Comparison of ENCODE assay signal across 8 mouse cellular contexts in the genomic region with DNA sequence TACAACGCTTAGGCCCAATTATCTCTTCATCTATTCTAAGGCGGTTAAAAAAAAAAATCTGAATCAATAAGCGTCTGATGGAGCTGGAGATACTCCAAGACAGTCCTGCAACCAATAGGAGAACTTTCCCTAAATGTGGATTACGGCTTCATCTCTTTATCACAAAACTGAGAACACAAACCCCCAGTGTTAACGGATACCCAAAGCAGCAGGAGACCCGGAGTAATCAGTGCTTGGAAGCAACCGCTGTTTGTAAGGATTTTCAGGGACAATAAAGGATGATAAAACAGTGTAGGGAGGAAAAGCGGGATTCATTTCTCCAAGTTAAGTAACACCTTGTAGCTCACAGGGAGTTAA. TPM values are rescaled to one million over a fixed set of nuclear protein-coding genes. Genes with fewer than 3 reads are reported as not detected.
A peak's percentile ranks its signal among the peaks of the same experiment; 100 is the strongest.
DNase-seq lines count a peak whose midpoint lies in the region; ATAC-seq lines count a peak whose summit lies in the region.

No protein-coding gene starts in this region.

- H3K27me3 ChIP-seq in erythroblast, embryonic 14.5 days (ENCODE audit: control insufficient read depth), result peaks cover 61% of the 10 kb centered on the region
- H3K27me3 ChIP-seq in neural tube, embryonic 11.5 days (ENCODE audit: control insufficient read depth, insufficient read depth, low read length), result no peaks in the 10 kb centered on the region
- 0 out of 2 replicates have a peak, but pooled peaks cover 10% of the 10 kb centered on the region for H3K27me3 ChIP-seq in intestine, embryonic 15.5 days (replicated peaks)
- H3K27me3 ChIP-seq in neural tube, embryonic 15.5 days (replicated peaks), result no peaks in the 10 kb centered on the region

- H3K36me3 ChIP-seq in erythroblast, embryonic 14.5 days (ENCODE audit: control insufficient read depth), result no peaks in the 10 kb centered on the region
- H3K36me3 ChIP-seq in neural tube, embryonic 11.5 days (ENCODE audit: control insufficient read depth, insufficient read depth, low read length), result no peaks in the 10 kb centered on the region
- H3K36me3 ChIP-seq in intestine, embryonic 15.5 days, result no peaks in the 10 kb centered on the region
- no peaks in the 10 kb centered on the region for H3K36me3 ChIP-seq in neural tube, embryonic 15.5 days

- peak overlapping the region; percentile 63 for H3K4me3 ChIP-seq in erythroblast, embryonic 14.5 days (replicated peaks)
- H3K4me3 ChIP-seq in neural tube, embryonic 11.5 days (ENCODE audit: low read depth, low read length), result peak overlapping the region; percentile 69
- peak overlapping the region; percentile 87 for H3K4me3 ChIP-seq in intestine, embryonic 15.5 days (replicated peaks)
- peak overlapping the region; percentile 92 for H3K4me3 ChIP-seq in neural tube, embryonic 15.5 days (replicated peaks)

- H3K9me3 ChIP-seq in erythroblast, embryonic 14.5 days (ENCODE audit: control insufficient read depth, low read length), result no peaks in the 10 kb centered on the region
- H3K9me3 ChIP-seq in neural tube, embryonic 11.5 days (ENCODE audit: control insufficient read depth, low read length), result no peaks in the 10 kb centered on the region
- H3K9me3 ChIP-seq in intestine, embryonic 15.5 days, result no peaks in the 10 kb centered on the region
- H3K9me3 ChIP-seq in neural tube, embryonic 15.5 days (replicated peaks), result no peaks in the 10 kb centered on the region

- peak overlapping the region; percentile 90 for H3K9ac ChIP-seq in neural tube, embryonic 11.5 days (ENCODE audit: low read length)
- peak overlapping the region; percentile 91 for H3K9ac ChIP-seq in intestine, embryonic 15.5 days
- peak overlapping the region; percentile 99 for H3K9ac ChIP-seq in neural tube, embryonic 15.5 days (replicated peaks)

- ATAC-seq in erythroblast, adult 5-6 weeks (replicated peaks; ENCODE audit: low FRiP score, poor library complexity, severe bottlenecking), result no peak
- ATAC-seq in neural tube, embryonic 11.5 days (ENCODE audit: insufficient read depth, low FRiP score, low TSS enrichment), result no peak
- no peak for ATAC-seq in intestine, embryonic 15.5 days
- no peak for ATAC-seq in neural tube, embryonic 15.5 days (ENCODE audit: low FRiP score)

- 7% methylated on average over 8 of the region's 8 CpGs for WGBS in neural tube, embryonic 11.5 days
- WGBS in intestine, embryonic 15.5 days, result 12% methylated on average over 8 of the region's 8 CpGs
- WGBS in neural tube, embryonic 15.5 days, result 5% methylated on average over 8 of the region's 8 CpGs

- peaks cover 13% of the 10 kb centered on the region for H3K4me1 ChIP-seq in erythroblast, embryonic 14.5 days (ENCODE audit: control insufficient read depth)
- H3K4me1 ChIP-seq in neural tube, embryonic 11.5 days (ENCODE audit: control insufficient read depth, insufficient read depth, low read length), result peaks cover 5% of the 10 kb centered on the region; the same call in 1 of the 2 replicates
- peaks cover 7% of the 10 kb centered on the region; the same call in 1 of the 2 replicates for H3K4me1 ChIP-seq in intestine, embryonic 15.5 days (replicated peaks)
- H3K4me1 ChIP-seq in neural tube, embryonic 15.5 days, result peaks cover 22% of the 10 kb centered on the region

- DNase-seq in neural tube, embryonic 11.5 days (ENCODE audit: low spot score), result no peak
- DNase-seq in neural tube, embryonic 10.5 days (ENCODE audit: extremely low spot score, low spot score), result no peak
- DNase-seq in ovary, postnatal 10 days (ENCODE audit: low spot score), result no peak
- DNase-seq in yolk sac, embryonic 10.5 days (ENCODE audit: low spot score), result no peak

- peak overlapping the region; percentile 67 for H3K4me2 ChIP-seq in neural tube, embryonic 11.5 days (ENCODE audit: low read depth)
- peak overlapping the region; percentile 88 for H3K4me2 ChIP-seq in intestine, embryonic 15.5 days (replicated peaks)
- peak overlapping the region; percentile 76 for H3K4me2 ChIP-seq in neural tube, embryonic 15.5 days

- peak overlapping the region; percentile 88 for H3K27ac ChIP-seq in neural tube, embryonic 11.5 days (ENCODE audit: low read depth, low read length)
- peak overlapping the region; percentile 92 for H3K27ac ChIP-seq in intestine, embryonic 15.5 days
- peak overlapping the region; percentile 97 for H3K27ac ChIP-seq in neural tube, embryonic 15.5 days (replicated peaks)

RNA-seq across cellular contexts. Expression of gene Zc3h12c, which starts 0.9 kb away (rescaled TPM):
- polyA plus RNA-seq in erythroblast, embryonic 14.5 days (2012), result not detected in 2 replicates
- 0.19 and 1.0 TPM in 2 replicates for total RNA-seq in erythroblast, adult 5-6 weeks (2015; ENCODE audit: low replicate concordance)
- total RNA-seq in erythroblast, adult 5-6 weeks (2017; ENCODE audit: low replicate concordance), result 1.1 TPM in 2 replicates
- polyA plus RNA-seq in neural tube, embryonic 11.5 days (2014; fragmentation: Nextera tagmentation; extraction: Ambion mirVana), result 9.2 and 9.5 TPM in 2 replicates
- polyA plus RNA-seq in intestine, embryonic 15.5 days (2015; fragmentation: Nextera tagmentation; extraction: Ambion mirVana), result 2.0 and 2.1 TPM in 2 replicates
- 3.4 TPM in 2 replicates for polyA plus RNA-seq in neural tube, embryonic 15.5 days (2015; fragmentation: Nextera tagmentation; extraction: Ambion mirVana)
